Mouse (Mus musculus): ENCODE measurements around the gene Nfkbie.

Nfkbie gene

DNA sequence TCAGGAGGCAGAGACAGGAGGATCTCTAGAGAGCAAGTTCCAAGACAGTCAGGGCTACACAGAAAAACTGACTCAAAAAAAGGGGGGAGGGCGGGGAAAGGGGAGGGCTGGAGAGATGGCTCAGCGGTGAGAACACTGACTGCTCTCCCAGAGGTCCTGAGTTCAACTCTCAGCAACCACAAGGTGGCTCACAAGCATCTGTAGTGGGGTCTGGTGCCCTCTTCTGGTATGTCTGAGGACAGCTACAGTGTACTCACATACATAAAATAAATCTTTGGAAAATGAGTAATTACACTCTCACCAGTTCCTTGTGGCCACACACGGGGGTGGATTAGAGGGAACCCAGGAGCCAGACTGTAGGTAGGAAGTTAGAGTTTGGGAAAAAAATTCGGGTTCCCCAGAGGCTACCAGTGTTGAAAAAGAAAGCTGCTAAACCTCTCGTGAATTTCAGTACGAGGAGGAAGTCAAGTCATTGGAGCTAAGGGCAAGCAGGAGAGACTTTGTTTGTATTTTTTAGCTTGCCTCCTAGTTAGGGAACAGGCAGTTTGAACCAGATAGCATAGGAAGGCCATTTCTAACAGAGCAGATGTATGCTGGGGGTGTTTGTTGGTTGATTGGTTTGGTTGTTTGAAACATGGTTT is 27.3 kb downstream of the Nfkbie start:
- DNase-seq, result peak in 1 of 2 experiments; percentile 56

DNA sequence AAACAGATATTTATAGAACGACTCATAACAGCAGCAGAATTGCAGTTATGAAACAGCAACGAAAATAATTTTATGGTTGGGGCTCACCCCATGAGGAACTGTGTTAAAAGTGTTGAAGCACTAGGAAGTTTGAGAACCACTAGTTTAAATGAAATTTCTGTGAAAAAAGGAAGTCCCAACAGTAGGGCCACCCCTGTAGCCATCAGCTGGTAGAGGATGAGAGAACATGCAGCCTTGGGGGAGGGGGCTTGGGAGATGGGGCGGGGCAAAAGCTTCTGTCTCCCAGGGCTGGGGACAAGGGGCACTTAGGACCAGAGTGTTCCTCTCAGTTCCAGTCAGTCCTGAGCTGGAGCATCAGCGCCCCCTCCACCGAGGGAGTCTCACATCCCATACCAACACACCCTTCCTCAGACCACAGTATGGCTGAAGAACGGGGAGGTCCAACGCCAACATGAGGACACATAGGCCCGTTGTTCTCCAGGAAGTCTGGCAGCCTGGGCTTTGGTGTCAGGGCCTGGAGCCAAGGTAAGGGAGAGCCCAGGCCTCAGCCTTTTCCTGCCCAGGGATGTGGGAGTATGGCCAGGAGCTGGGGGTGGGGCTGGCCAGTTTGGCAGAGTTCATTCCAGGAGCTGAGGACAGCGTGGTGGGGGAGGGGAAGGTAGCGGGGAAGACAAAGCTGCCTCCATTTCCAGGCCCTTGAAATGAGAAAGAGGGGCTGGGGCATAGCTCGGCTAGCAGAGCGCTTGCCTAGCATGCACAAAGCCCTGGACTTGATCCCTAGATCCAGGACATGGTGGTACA is 28.8 kb downstream of the Nfkbie start:
- peak; percentile 92 to 93 for DNase-seq

DNA sequence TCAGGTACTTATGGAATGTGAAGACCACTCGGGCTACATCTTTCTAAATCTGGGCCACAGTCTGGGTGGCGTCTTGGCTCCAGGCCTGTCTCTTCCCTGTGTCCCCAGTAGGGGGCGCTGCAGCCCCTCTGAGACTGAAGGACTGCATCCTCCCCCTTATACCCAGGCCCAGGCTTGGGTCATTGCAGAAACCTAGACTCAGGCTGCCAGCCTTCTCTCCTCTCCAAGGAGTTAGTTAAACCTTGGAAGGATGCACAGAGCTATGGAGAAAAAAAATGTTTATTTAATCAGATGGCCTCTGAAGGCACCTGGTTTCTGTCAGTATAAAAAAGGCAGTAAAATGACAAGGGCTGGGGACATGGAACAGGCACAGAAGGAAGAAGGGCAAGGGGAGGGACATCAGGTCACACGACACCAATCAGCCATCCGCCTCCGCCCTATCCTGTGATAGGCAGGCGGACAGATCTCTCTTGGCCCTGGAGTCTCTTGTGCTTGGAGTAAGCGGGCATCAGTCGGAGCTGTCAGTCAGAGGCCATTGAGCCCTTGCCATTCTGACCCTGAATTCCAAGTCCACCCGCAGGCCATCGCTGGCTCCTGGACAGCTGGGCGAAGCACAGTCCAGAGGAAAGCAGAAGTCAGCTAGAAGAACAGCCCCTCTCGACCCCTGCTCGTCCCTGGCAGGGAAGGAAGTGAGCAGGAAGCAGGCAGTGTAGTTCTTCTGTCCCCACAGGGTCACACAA is 29.6 kb downstream of the Nfkbie start:
- DNase-seq, result peak; percentile 80 to 86

DNA sequence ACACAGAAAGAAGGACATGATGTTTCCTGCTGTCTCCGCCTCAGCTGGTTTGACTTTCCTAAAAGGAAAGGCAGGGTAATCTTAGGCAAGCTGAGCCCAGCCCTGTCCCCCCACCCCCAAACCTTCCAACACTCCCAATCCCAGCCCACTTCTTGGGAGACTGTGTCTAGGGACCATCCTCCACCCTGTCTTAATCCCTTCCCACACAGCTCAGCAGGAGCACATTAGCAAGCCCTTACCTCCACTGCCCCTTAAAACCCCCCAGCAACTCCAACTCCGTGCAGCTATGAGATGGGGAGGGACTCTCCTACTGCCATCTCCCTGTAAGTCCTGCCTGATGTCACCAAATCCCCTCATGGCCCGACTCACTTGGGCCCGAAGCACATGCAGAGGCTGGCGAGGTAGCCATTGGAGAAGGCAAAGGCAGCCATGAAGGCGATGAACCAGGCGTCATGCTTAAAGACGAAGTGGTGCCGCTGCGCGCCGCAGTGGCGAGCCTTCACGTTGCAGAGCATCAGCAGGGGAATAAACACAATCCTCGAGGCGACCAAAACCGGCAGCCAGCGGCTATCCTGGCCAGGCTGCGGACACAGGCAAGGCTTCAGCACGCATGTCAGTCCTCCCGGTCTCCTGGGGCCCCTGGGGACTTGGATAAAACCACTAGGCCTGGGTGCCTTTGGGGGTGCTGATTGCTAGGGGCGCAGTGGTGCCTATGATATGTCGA is 30.4 kb downstream of the Nfkbie start:
- DNase-seq, result no peak

DNA sequence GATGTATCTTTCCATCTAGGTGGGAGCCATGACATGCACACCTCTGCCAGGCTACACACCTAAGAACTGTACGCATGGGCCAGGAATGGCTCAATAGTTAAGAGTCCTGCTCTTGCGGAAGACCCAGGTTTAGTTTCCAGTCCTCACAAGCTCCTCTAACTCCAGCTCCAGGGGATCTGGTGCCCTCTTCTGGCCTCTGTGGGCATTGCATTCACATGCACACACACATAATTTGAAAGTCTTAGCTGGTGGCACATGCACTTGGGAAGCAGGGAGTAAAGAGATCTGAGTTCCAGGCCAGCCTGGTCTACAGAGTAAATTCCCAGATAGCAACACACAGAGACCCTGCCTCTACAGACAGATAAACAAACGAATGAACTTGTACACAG is 30.9 kb downstream of the Nfkbie start:
- DNase-seq, result peak in 1 of 2 experiments; percentile 50

DNA sequence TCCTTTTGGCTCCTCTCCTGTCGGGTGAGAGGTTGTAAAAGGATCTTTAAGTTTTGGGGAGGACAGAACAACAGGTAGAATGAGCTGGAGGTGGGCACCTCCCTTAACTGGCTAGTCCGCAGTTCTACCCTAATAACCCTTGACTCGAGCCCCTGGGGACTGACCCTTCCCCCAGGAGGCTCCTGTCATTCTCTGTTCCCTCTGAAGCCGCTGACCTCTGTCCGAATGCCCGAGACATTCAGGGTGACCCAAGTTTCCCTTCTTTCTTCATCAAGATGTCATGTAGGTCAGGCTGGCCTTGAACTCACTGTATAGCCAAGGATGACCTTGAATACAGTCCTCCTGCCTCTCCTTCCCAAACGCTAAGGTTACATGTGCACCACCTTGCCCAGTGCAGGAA is 32.9 kb downstream of the Nfkbie start:
- DNase-seq, result no peak

DNA sequence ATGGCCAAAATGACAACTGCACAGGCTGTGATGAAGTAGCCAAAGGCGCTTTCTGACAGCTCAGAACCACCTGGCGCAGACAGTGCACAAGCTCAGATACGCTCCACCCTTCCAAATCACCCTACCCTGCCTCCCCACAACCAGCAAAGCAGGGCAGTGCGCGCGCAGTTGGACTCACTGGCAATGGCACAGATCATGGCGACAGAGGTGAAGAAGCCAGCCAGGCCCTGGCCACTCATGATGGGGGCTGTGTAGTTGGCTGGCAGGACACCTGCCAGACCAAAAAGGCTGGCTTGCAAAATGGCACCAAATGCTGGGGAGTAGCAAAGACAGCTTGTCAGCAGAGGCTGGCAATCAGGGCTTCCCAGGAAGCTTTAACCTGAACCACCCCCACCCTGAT is 33.7 kb downstream of the Nfkbie start:
- no peak for DNase-seq

DNA sequence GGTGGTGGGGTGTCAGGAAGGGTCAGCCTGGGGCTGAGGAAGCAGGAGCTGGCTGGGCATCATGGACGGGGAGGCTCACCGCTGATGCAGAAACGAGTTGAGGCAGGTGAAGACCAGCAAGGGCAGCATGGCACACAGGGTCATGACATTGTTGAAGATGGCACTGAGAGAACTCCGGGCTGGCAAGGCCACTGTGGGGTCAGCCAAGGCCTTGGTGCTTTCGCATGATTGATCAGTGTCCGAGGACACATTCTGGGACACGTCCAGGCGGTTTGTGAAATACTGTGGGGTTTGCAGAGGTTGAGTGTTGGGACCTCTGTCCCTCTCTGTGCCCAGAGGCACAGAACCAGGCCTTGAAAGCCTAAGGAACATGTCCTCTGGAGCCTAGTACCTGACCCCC is 34.3 kb downstream of the Nfkbie start:
- DNase-seq, result peak in 1 of 2 experiments; percentile 13

DNA sequence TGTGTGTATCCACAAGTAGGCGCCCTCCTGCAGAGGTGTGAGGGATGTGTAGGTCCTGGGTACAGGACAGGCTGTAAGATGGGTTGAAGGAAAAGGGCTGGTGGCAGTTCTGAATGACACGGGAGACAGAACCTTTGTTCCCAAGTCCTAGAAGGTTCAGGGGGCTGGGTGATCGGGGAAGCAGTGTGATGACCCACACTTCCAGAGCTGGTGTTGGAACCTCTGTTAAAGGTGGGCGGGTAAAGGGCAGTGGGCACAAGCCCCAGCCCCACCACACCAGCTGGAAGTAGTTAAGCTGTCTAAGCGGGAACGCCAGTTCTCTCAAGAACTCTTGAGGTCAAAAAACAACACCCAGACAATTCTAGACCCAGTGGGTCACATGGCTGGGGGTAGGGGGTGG is 34.9 kb downstream of the Nfkbie start:
- DNase-seq, result peak in 1 of 2 experiments; percentile 14

DNA sequence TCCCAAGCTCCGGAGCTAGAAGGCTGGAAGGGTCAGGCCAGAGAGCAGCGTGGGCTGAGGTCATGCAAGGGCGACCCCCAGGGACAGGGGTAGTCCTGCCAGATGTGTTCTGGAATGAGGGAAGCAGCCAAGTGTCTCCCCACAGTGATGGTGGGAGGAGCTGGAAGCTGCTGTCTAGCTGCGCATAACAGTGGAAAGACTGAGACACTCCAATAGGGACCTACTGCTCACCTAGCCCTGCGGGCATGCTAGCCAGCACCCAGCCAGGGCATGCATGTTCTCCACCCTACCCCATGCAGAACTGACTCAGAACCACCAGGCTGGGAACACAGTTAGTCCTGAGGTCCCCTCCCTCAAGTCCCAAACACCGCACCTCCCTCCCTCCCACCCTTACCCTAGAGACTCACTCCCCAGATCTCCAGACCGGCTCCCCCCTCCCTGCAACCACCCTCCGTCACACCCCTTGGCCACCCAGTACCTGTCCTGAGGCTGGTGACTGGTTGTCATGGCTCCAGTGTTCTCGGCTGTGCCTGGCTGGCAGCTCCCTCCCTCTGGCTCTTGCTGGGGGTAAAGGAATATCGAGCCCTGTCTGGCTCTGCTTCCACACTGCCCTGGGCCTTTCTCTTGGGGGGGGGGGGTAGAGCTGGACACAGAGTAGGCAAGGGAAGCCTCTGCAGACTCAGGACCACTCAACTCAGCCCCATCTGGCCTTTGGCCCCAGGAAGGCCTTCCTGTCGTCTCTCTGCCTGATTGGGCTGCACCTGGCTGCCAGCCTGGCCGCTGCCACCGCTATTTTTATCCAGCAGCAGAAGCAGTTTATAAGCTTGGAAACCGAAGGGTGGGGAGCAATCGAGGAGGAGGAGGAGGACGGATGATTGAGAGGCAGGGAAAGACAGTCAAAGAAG is 36.5 kb downstream of the Nfkbie start:
- peak; percentile 53 to 58 for DNase-seq

DNA sequence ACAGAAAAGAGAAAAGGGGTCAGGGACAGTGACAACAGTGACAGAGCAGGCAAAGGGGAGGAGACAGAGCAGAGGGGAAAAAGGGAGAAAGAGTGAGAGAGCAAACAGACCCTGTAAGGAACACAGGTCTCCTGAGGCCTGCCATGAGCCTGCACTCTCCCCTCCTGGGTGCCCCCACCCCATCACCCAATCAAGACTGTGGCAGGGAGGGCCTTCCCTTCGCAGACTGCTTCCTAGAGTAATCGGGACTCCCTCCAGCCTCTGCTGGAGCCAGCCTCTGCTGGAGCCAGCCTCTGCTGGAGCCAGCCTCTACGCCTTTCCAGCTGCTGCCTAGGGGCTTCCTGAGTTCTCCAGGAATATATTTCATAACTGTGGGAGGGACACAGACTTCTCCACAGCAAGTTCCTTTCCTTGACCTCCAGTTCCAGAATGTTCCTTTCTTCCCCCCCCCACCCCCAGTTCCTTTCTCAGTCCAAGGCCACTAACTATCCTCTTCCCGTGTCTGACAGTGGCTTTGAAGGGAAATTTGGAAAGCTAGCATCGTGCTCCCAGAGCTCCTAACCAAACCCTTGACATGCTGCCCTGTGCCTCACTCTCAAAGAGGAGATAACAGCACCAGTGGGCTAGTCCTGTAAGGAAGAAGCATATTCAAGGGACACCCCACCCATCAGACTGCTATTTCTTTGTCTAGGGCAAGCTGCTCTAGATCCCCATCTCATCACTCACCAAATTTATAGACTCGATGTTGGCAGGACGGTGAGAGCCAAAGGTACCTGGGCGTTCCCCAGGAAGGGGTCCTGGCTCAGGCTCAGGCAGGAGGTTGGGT is 37.3 kb downstream of the Nfkbie start:
- DNase-seq, result peak; percentile 63 to 75

DNA sequence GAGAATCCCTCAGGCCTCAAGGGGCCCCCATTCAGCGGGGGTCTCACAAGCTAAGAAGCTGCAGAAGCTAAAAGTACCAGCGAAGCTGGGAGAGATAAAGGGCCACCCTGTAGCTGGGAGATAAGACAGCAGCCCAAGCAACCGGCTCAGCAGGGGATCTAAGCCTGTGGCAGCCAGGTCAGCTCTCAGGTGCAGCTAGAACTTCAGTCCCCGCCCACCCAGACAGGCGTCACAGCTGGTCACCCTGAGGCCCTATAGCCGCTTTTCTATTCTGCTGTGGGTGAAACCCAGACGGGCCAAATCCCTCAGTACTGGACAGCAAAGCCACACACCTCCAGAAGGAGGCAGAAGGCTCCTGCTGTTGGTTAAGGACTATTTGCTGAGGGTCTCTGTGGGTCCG is 38.0 kb downstream of the Nfkbie start:
- DNase-seq, result peak; percentile 55 to 60

DNA sequence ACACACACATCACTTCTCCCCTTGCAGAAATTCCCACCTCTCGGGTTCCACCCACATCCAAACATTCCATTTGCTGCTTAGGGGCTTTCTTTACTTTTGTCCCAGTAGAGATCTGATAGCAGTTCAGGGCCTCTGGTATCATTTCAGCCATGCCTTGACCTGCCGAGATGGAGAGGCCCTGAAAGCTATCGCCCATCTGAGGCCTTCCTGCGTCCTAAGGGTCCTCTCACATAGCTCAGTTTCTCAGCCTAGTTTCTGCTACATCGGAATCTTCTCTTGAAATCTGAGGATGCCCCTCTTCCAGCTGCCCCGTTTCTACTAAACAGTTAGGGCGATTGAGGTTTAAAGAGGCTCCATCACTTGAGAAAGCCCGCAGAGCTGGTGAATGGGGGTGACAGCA is 38.7 kb downstream of the Nfkbie start:
- peak in 1 of 2 experiments; percentile 1 for DNase-seq

DNA sequence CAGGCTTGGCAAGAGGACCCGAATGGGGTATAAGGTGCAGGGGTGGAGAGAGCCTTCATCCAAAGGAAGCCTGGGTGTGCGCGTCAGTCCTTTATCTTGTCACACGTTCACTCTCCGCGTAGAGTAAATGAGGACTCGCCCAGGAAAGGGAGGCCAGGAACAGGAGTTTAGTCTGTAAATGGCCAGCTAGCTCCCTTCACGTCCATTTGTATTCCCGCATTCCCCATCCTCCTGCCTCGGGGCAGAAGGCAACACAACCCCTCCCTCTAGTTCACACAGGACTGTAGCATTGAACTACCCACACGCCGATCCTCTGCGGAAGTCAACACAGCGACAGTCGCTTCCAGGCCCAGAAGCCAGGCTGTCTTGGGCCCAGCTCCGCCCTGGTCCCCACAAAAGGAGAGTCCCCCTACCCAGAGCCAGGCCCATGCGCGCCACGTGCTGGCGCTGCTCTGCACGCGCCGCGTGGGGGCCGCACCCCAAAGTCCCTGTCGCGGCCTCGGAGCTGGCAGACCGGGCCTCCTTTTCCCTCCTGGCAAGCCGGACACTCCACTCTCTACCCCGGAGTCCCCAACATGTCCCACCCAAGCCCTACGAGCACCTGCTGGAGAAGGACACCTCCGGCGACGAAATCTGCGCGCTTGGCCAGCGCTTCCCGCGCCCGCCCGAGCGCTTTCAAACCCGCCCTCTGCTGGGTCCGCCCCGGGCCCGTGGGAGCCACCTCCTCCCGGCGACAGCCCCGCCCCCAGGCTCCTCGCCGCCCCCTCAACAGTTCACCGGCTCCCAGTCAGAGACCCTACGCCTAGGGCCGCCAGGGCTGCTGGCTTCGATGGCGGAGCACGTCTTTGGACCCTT is 39.6 kb downstream of the Nfkbie start:
- peak; percentile 81 to 89 for DNase-seq

DNA sequence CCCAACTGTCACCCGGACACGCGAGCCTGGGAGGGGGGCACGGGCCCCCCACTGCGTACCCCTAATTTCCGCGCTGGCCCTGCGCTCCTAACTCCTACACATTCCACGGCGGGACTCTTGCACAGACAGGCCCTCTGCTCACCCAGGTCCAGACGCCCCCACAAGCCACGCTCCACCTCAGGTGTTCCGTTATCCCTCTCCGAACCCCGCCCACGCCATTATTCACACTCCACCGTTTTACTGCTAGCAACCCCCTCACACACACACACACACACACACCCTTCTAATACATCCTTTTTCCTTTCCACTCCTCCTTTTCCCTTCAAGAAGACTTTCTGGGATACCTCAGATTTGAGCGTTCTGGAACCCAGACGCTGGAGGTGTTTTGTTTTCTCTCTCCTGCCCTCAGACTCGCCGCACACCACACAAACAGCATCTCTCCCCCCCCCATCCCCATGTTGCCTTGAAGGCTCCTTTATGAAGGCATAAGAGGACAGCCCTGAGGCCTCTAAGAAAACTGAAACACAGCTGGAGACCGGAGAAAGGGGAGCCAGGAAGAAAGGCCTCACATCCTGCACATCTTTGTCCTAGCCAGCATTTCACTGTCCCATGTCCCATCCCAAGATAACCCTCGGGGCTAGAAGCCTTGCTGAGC is 40.4 kb downstream of the Nfkbie start:
- peak in 1 of 2 experiments; percentile 43 for DNase-seq

DNA sequence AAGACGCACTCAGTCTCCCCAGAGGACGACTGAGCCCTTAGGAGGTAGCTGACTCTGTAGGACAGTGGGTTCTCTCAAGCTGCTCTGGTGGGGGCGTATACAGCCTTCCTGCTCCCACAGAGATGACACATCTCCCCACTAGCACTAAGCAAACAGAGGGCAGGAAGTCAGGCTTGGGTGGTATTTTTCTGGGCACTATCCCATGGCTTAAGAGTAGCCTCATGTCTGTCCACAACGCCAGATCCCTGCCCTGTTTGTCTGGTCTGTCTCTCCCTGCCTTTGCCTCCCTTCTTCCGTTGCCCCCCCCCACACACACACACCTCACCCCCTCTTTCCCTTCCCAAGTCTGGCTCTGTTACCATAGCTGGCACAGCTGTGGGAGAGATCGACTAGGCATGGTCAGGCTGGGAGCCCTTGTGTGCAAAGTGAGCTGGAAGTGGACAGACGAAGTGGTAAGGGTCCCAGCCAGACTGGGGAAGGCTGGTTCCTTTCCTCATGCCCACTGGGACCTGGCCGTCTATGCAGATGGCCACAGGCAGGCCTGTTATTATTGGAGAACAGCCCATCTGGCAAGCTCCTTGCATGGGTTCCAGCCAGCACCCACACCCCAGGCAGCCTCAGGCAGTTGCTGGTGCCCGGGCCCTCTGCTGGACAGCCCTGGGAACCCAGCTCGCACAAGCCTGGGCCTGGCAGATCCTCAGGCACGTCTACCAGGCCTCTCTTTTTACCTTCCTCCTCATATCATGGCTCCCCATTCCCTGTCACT is 41.3 kb downstream of the Nfkbie start:
- DNase-seq, result peak; percentile 89 to 90

DNA sequence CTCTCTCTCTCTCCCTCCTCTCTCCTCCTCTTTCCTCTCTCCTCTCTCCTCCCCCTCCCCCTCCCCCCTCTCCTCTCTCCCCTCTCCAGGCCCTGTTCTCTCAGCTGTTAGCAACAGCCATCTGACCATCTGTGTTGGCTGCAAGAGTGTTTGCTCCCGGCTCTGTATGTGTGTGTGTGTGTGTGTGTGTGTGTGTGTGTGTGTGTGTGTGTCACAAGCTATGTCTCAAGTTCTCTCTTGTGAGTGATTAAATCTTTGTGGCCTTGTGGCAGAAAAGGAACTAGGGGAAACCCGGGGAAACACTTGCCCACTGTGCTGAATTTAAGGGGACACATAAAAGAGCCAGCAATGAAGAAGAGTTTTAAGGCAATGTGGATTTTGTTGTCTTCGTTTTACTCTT is 42.3 kb downstream of the Nfkbie start:
- DNase-seq, result peak; percentile 45 to 47

DNA sequence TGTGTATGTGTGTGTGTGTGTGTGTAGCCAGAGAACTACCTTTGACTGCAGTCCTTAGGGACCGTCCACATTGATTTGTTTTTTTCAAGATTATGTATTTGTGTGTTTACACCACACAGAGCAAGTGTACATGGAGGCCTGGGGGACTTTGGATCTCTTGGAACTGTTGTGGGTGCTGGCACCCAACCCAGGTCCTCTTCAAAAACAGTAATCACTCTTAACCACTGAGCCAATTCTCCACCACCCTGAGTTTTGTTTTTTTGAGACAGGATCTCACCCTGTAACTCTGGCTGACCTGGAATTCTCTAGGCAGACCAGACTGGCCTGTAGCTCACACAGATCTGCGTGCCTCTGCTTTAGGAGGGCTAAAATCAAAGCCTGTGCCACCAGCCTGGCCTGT is 42.9 kb downstream of the Nfkbie start:
- no peak for DNase-seq

DNA sequence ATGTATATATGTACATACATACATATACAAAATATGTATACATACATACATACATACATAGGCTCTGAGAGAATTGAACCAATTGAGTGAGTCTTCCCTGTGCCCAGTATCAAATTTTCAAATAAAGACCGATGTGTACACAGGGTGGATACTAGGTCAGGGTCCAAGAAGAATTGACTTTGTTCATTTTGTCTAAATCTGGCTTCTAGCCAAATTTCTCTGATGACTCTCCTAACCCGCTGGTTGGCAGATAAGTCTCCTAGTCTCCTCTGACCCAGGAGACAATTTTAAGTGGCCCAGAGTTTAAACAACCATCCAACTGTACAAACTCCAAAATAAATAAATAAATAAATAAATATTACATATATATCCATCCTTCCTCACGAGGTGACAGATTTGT is 43.4 kb downstream of the Nfkbie start:
- no peak for DNase-seq
